Mouse (Mus musculus) liver, embryonic 14.5 days (tissue): ENCODE results near the gene Rassf8. TPM values are rescaled to one million over a fixed set of nuclear protein-coding genes. Genes with fewer than 3 reads are reported as not detected.

Experiments
- ATAC-seq: fragments of 200-750 bp; cut with Nextera tagmentation; 2 replicates; pipeline ENCODE4 v1.8.0; 2017; ENCODE audit warnings: moderate number of reproducible peaks, mild to moderate bottlenecking, moderate library complexity; ENCODE audit not compliant: insufficient read depth
- DNase-seq, 3 experiments: peaks; one replicate each; pipeline ENCODE4 v3.0.0-alpha.2; 2012 to 2013; ENCODE audit warnings: low read depth in 3 of 3, low spot score in 3 of 3
- H3K27ac ChIP-seq: fragments of 300-500 bp; sonication (generic); 2 replicates; pipeline ENCODE4 v1.5.1; 2014; ENCODE audit warnings: moderate library complexity, mild to moderate bottlenecking, control low read depth, inconsistent platforms
- H3K27me3 ChIP-seq: fragments of 300-500 bp; sonication (generic); 2 replicates; pipeline ENCODE4 v1.6.1; 2014; ENCODE audit warnings: mild to moderate bottlenecking, low read length, moderate library complexity; ENCODE audit not compliant: control insufficient read depth, insufficient read depth
- H3K36me3 ChIP-seq: fragments of 300-500 bp; sonication (generic); replicated peaks from 2 replicates; pipeline ENCODE4 v1.6.1; 2014; ENCODE audit warnings: low read depth; ENCODE audit not compliant: control insufficient read depth, insufficient read depth
- H3K4me1 ChIP-seq, 2 experiments: fragments of 200-500 bp in 1 of 2; fragments of 300-500 bp in 1 of 2; sonication (generic) in 1 of 2; replicated peaks; 2 replicates each; pipeline ENCODE4 v1.6.1; 2012 to 2014; ENCODE audit warnings: antibody characterized with exemption in 1 of 2, inconsistent platforms in 1 of 2, low read length in 1 of 2; ENCODE audit not compliant: control insufficient read depth in 2 of 2, insufficient read depth in 2 of 2
- H3K4me2 ChIP-seq: fragments of 300-500 bp; sonication (generic); 2 replicates; pipeline ENCODE4 v1.6.1; 2014; ENCODE audit warnings: low read depth, mild to moderate bottlenecking, control low read depth, moderate library complexity
- H3K4me3 ChIP-seq, 2 experiments: fragments of 200-500 bp in 1 of 2; fragments of 300-500 bp in 1 of 2; sonication (generic) in 1 of 2; 2 replicates each; pipeline ENCODE4 v1.5.1; 2012 to 2014; ENCODE audit warnings: low read depth in 2 of 2, low read length in 2 of 2, mild to moderate bottlenecking in 2 of 2, control low read depth in 1 of 2, inconsistent platforms in 1 of 2, moderate library complexity in 1 of 2; ENCODE audit not compliant: insufficient read depth in 1 of 2
- H3K9ac ChIP-seq: fragments of 300-500 bp; sonication (generic); replicated peaks from 2 replicates; pipeline ENCODE4 v1.6.1; 2014; ENCODE audit warnings: mild to moderate bottlenecking, control low read depth, moderate library complexity
- H3K9me3 ChIP-seq: fragments of 300-500 bp; sonication (generic); 2 replicates; pipeline ENCODE4 v1.6.1; 2016; ENCODE audit warnings: low read length, mixed read lengths; ENCODE audit not compliant: control insufficient read depth
- CTCF ChIP-seq: IDR thresholded peaks from 2 replicates; pipeline ENCODE4 v1.5.1; 2016; ENCODE audit warnings: antibody characterized with exemption, low read depth, control low read depth
- EP300 ChIP-seq: IDR thresholded peaks from 2 replicates; pipeline ENCODE4 v1.6.1; 2016; ENCODE audit warnings: antibody characterized with exemption, low read depth
- WGBS: fragments of 180-500 bp; shearing (Covaris S2); extraction: QIAGEN DNeasy Blood & Tissue Kit; methylation state at CpG from one replicate; pipeline ENCODE4 v1.1.7; 2014; ENCODE audit not compliant: insufficient replicate concordance; 5-methylcytosine and 5-hydroxymethylcytosine counted together
- polyA plus RNA-seq, 2 experiments: library from polyadenylated mRNA; depleted of rRNA in 1 of 2; stranded (reverse) in 1 of 2; unstranded in 1 of 2; fragments of >200 nt; fragmentation: Nextera tagmentation in 1 of 2; extraction: Ambion mirVana in 1 of 2; gene quantifications; 2 replicates each; pipeline versions ENCODE4 v1.2.1 to v1.2.3; 2012 to 2014

Gene Rassf8
- polyA plus RNA-seq, 2 experiments, result 1.4 to 3.1 TPM

- no peak overlapping the region for H3K9ac ChIP-seq
- no peaks in the 10 kb centered on the region for H3K36me3 ChIP-seq
- DNase-seq (no peak), ATAC-seq (no peak)
- H3K4me3 ChIP-seq, result no peak overlapping the region
- H3K4me1 ChIP-seq, result peaks cover 0 to 23% of the 10 kb centered on the region in 2 experiments; a peak in 2 of 4 replicates
- no peak overlapping the region for H3K4me2 ChIP-seq
- H3K9me3 ChIP-seq, result no peaks in the 10 kb centered on the region
- H3K27ac ChIP-seq, result no peak overlapping the region
- TF ChIP-seq CTCF, result no peak
- TF ChIP-seq EP300, result no peak
- H3K27me3 ChIP-seq, result no peaks in the 10 kb centered on the region
- 52% methylated on average over 3 of the region's 3 CpGs for WGBS
These were observed 15.5 kb downstream of the Rassf8 start for GRCm38 (mm10) chr6:145762016-145762415.

GRCm38 (mm10) chr6:145763051-145763450, 16.5 kb downstream of the Rassf8 start:
- Histone ChIP-seq H3K36me3 (no peaks in the 10 kb centered on the region), H3K9ac (no peak overlapping the region), H3K4me1 (peaks cover 0 to 23% of the 10 kb centered on the region in 2 experiments; a peak in 2 of 4 replicates), H3K4me2 (no peak overlapping the region), H3K9me3 (no peaks in the 10 kb centered on the region), H3K4me3 (no peak overlapping the region), H3K27ac (no peak overlapping the region), H3K27me3 (no peaks in the 10 kb centered on the region)
- 65% methylated on average over 4 of the region's 4 CpGs for WGBS
- DNase-seq (no peak), ATAC-seq (no peak)
- no peak for TF ChIP-seq EP300
- no peak for TF ChIP-seq CTCF

GRCm38 (mm10) chr6:145765011-145765410, 18.5 kb downstream of the Rassf8 start:
- Histone ChIP-seq H3K36me3 (no peaks in the 10 kb centered on the region), H3K27me3 (no peaks in the 10 kb centered on the region), H3K4me3 (no peak overlapping the region), H3K9me3 (no peaks in the 10 kb centered on the region), H3K4me1 (peaks cover 0 to 9% of the 10 kb centered on the region in 2 experiments; a peak in 2 of 4 replicates), H3K9ac (no peak overlapping the region), H3K4me2 (0 out of 2 replicates have a peak overlapping the region, but pooled peaks have one; percentile 13), H3K27ac (no peak overlapping the region)
- no peak for TF ChIP-seq EP300
- no peak for TF ChIP-seq CTCF
- no peak for DNase-seq
- ATAC-seq, result no peak
- WGBS, result 35% methylated on average over 7 of the region's 7 CpGs

GRCm38 (mm10) chr6:145766971-145767370, 20.4 kb downstream of the Rassf8 start:
- Histone ChIP-seq H3K9ac (no peak overlapping the region), H3K27me3 (no peaks in the 10 kb centered on the region), H3K9me3 (no peaks in the 10 kb centered on the region), H3K27ac (no peak overlapping the region), H3K4me3 (no peak overlapping the region), H3K36me3 (no peaks in the 10 kb centered on the region), H3K4me1 (peaks cover 0 to 9% of the 10 kb centered on the region in 2 experiments; a peak in 2 of 4 replicates), H3K4me2 (no peak overlapping the region)
- 57% methylated on average over 6 of the region's 6 CpGs for WGBS
- ATAC-seq, result no peak
- TF ChIP-seq CTCF (no peak), EP300 (no peak)
- no peak for DNase-seq

- TF ChIP-seq CTCF, result no peak
- no peak for TF ChIP-seq EP300
- 72% methylated on average over 5 of the region's 5 CpGs for WGBS
These were observed 21.1 kb downstream of the Rassf8 start for GRCm38 (mm10) chr6:145767637-145768036.

More at GRCm38 (mm10) chr6:145767637-145768036, 21.1 kb downstream of the Rassf8 start:
- no peaks in the 10 kb centered on the region for H3K36me3 ChIP-seq
- no peak overlapping the region for H3K27ac ChIP-seq
- peaks cover 0 to 7% of the 10 kb centered on the region in 2 experiments; a peak in 1 of 4 replicates for H3K4me1 ChIP-seq
- no peak overlapping the region for H3K4me2 ChIP-seq
- no peaks in the 10 kb centered on the region for H3K9me3 ChIP-seq
- ATAC-seq, result no peak
- DNase-seq, result no peak
- H3K27me3 ChIP-seq, result no peaks in the 10 kb centered on the region
- no peak overlapping the region for H3K9ac ChIP-seq
- H3K4me3 ChIP-seq, result no peak overlapping the region
